Mouse (Mus musculus) forebrain, embryonic 14.5 days (tissue): ENCODE data around the gene Mboat2. TPM values are rescaled to one million over a fixed set of nuclear protein-coding genes. Genes with fewer than 3 reads are reported as not detected.

Experiments
- ATAC-seq: fragments of 200-750 bp; cut with Nextera tagmentation; 2 replicates; pipeline ENCODE4 v1.8.0; 2017; ENCODE audit warnings: mild to moderate bottlenecking, moderate library complexity
- DNase-seq: peaks from one replicate; pipeline ENCODE4 v3.0.0-alpha.2; 2015; ENCODE audit warnings: low spot score
- H3K27ac ChIP-seq: fragments of 300-500 bp; sonication (generic); 2 replicates; pipeline ENCODE4 v1.5.1; 2014; ENCODE audit warnings: low read depth, mild to moderate bottlenecking, control low read depth, low read length, moderate library complexity
- H3K27me3 ChIP-seq: fragments of 300-500 bp; sonication (generic); replicated peaks from 2 replicates; pipeline ENCODE4 v1.6.1; 2014; ENCODE audit warnings: low read length, control low read depth, mixed read lengths; ENCODE audit not compliant: control insufficient read depth, insufficient read depth
- H3K36me3 ChIP-seq: fragments of 300-500 bp; sonication (generic); 2 replicates; pipeline ENCODE4 v1.6.1; 2014; ENCODE audit warnings: low read length, control low read depth; ENCODE audit not compliant: control insufficient read depth, insufficient read depth
- H3K4me1 ChIP-seq: fragments of 300-500 bp; sonication (generic); 2 replicates; pipeline ENCODE4 v1.6.1; 2014; ENCODE audit warnings: antibody characterized with exemption, low read length, control low read depth; ENCODE audit not compliant: control insufficient read depth, insufficient read depth
- H3K4me2 ChIP-seq: fragments of 300-500 bp; sonication (generic); 2 replicates; pipeline ENCODE4 v1.6.1; 2014; ENCODE audit warnings: mild to moderate bottlenecking, control low read depth, low read length
- H3K4me3 ChIP-seq: fragments of 300-500 bp; sonication (generic); 2 replicates; pipeline ENCODE4 v1.5.1; 2014; ENCODE audit warnings: low read depth, low read length, control low read depth
- H3K9ac ChIP-seq: fragments of 300-500 bp; sonication (generic); 2 replicates; pipeline ENCODE4 v1.6.1; 2014; ENCODE audit warnings: mild to moderate bottlenecking, low read length, control low read depth, moderate library complexity
- H3K9me3 ChIP-seq: fragments of 300-500 bp; sonication (generic); replicated peaks from 2 replicates; pipeline ENCODE4 v1.6.1; 2016; ENCODE audit warnings: low read length, control low read depth, mixed read lengths; ENCODE audit not compliant: control insufficient read depth
- WGBS: fragments of 180-500 bp; shearing (Covaris S2); extraction: QIAGEN DNeasy Blood & Tissue Kit; methylation state at CpG from one replicate; pipeline ENCODE4 v1.1.7; 2014; 5-methylcytosine and 5-hydroxymethylcytosine counted together
- polyA plus RNA-seq: library from polyadenylated mRNA; unstranded; fragments of >200 nt; fragmentation: Nextera tagmentation; extraction: Ambion mirVana; gene quantifications from 2 replicates; pipeline ENCODE4 v1.2.1, GENCODE M21; 2014

The Mboat2 gene
- polyA plus RNA-seq, 1 experiment from 2014 or later = 68.4 TPM

DNA sequence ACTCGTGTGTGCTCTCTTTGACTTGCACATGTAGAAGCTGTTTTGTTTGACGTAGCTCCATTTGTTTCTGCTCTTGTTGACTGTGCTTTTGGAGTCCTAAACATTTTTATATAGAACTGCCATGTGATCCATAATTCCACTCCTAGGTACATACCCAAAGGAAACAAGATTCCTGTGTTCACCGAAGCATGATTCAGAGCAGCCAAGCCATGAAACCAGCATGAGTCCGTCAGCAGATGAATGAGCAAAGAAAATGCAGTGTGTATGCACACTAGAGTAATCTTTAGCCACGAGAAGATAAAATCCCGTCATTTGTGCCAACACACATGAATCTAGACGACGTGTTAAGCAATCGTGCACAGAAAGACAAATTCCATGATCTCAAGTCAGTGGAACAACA is 67.5 kb downstream of the Mboat2 start:
- ATAC-seq = no peak
- H3K27me3 ChIP-seq = no peaks in the 10 kb centered on the region
- no peak overlapping the region for H3K4me3 ChIP-seq
- WGBS = 72% methylated on average over 9 of the region's 9 CpGs
- DNase-seq = no peak
- H3K4me1 ChIP-seq = peaks cover 4% of the 10 kb centered on the region; the same call in 1 of the 2 replicates
- no peak overlapping the region for H3K9ac ChIP-seq
- no peak overlapping the region for H3K4me2 ChIP-seq
- H3K27ac ChIP-seq = no peak overlapping the region
- H3K36me3 ChIP-seq = peaks cover 18% of the 10 kb centered on the region
- H3K9me3 ChIP-seq = no peaks in the 10 kb centered on the region

DNA sequence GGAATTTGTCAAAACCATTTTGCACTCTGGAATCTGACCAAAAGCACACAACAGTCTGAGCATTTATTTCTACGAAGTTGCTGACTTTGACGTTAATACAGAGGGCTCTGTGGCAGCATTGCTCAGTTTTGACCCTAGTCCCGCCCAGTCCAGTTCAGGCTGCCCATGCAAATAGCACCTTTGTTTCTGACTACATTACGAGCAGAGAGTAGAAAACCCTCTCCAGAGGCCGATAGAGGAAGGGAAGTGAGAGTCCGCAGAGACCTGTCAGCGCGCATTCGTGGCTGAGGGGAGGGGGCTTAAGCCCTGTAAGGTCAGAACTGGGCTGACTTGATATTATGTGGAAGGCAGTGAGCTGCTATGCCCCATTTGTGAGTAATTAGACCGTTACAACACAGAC is 69.0 kb downstream of the Mboat2 start:
- Histone ChIP-seq H3K9me3 (no peaks in the 10 kb centered on the region), H3K27me3 (no peaks in the 10 kb centered on the region), H3K27ac (no peak overlapping the region), H3K4me1 (no peaks in the 10 kb centered on the region), H3K36me3 (peaks cover 22% of the 10 kb centered on the region), H3K4me3 (no peak overlapping the region), H3K4me2 (no peak overlapping the region), H3K9ac (no peak overlapping the region)
- no peak for ATAC-seq
- DNase-seq = no peak
- WGBS = 96% methylated on average over 10 of the region's 10 CpGs

DNA sequence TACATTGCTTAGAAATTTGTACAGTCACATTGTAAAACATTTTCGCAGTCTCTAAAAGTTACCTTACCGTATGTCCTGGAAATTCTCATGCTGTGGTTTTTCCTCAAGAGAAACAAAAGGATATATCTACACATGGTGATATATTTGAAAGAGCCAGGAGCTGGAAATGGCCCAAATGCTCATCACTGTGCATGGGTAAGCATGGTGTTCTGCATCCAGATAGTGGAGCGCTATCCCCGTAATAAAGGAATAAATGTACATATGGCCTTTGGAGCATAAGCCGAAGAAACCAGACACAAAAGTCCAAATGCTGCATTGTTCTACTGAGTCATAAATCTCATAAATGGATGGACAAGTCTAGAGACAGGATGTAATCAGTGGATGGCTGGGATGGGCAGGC is 72.1 kb downstream of the Mboat2 start:
- Histone ChIP-seq H3K9ac (no peak overlapping the region), H3K36me3 (peaks cover 19% of the 10 kb centered on the region), H3K4me1 (no peaks in the 10 kb centered on the region), H3K27me3 (no peaks in the 10 kb centered on the region), H3K9me3 (no peaks in the 10 kb centered on the region), H3K4me3 (no peak overlapping the region), H3K27ac (no peak overlapping the region), H3K4me2 (no peak overlapping the region)
- ATAC-seq (no peak), DNase-seq (no peak)
- WGBS = 95% methylated on average over 5 of the region's 5 CpGs

DNA sequence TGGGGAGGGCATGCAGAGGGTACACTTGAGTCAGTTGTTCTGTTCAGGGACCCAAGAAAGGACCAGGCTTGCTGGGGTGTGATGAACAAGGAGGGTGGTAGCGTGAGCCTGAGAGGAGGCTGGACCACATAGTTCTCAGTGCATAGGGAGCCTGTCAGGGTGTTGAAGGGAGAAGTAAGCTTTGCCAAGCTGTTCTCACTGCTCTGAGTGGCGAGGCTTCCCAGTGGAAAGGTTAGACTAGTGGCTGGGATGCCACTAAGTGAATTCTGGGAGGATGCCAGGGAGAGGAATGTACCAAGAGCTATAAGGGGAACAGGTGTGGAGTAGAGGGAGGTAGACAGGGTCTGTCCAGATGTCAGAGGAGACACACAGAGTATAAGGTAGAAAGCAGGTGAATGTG is 77.2 kb downstream of the Mboat2 start:
- H3K4me3 ChIP-seq = no peak overlapping the region
- no peaks in the 10 kb centered on the region for H3K9me3 ChIP-seq
- no peak overlapping the region for H3K4me2 ChIP-seq
- H3K27me3 ChIP-seq = no peaks in the 10 kb centered on the region
- DNase-seq (no peak), ATAC-seq (no peak)
- no peak overlapping the region for H3K9ac ChIP-seq
- WGBS = 81% methylated on average over 2 of the region's 2 CpGs
- H3K4me1 ChIP-seq = no peaks in the 10 kb centered on the region
- peaks cover 24% of the 10 kb centered on the region for H3K36me3 ChIP-seq
- H3K27ac ChIP-seq = no peak overlapping the region

GRCm38 (mm10) chr12:24909679-24910078 is 79.0 kb downstream of the Mboat2 start:
- no peak overlapping the region for H3K27ac ChIP-seq
- H3K4me1 ChIP-seq = no peaks in the 10 kb centered on the region
- H3K9ac ChIP-seq = no peak overlapping the region
- ATAC-seq = no peak
- WGBS = 95% methylated on average over 7 of the region's 7 CpGs
- H3K27me3 ChIP-seq = no peaks in the 10 kb centered on the region
- no peak for DNase-seq
- H3K4me3 ChIP-seq = no peak overlapping the region
- no peak overlapping the region for H3K4me2 ChIP-seq
- peaks cover 18% of the 10 kb centered on the region for H3K36me3 ChIP-seq
- H3K9me3 ChIP-seq = no peaks in the 10 kb centered on the region

DNA sequence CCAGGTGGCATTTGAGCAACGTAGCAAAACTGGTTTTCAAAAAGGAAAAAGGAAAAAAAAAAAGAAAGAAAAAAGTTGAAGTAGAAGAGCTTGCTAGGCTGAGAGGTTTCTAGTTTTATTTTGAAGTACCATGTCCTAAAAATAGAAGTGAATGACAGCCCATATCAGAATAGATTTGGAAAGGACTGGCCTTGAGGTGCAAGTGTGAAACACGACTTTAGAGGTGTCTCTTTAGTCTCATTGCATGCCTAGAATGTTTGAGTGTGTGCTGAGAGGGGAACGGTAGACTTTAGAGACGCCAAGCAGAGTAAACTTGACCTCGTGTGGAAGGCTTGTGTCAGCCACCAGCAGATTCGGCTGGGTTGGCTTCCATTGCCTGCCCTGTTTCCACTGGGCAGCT is 81.5 kb downstream of the Mboat2 start:
- Histone ChIP-seq H3K4me2 (no peak overlapping the region), H3K27ac (no peak overlapping the region), H3K9me3 (no peaks in the 10 kb centered on the region), H3K4me3 (no peak overlapping the region), H3K4me1 (no peaks in the 10 kb centered on the region), H3K36me3 (peaks cover 20% of the 10 kb centered on the region), H3K9ac (no peak overlapping the region), H3K27me3 (no peaks in the 10 kb centered on the region)
- DNase-seq (no peak), ATAC-seq (no peak)
- 87% methylated on average over 6 of the region's 6 CpGs for WGBS

GRCm38 (mm10) chr12:24912876-24913275 is 82.2 kb downstream of the Mboat2 start:
- no peak overlapping the region for H3K27ac ChIP-seq
- no peak overlapping the region for H3K9ac ChIP-seq
- DNase-seq (no peak), ATAC-seq (no peak)
- no peak overlapping the region for H3K4me3 ChIP-seq
- no peaks in the 10 kb centered on the region for H3K27me3 ChIP-seq
- H3K4me2 ChIP-seq = no peak overlapping the region
- H3K9me3 ChIP-seq = no peaks in the 10 kb centered on the region
- H3K36me3 ChIP-seq = peaks cover 20% of the 10 kb centered on the region
- WGBS = 88% methylated on average over 1 of the region's 1 CpGs
- H3K4me1 ChIP-seq = no peaks in the 10 kb centered on the region

DNA sequence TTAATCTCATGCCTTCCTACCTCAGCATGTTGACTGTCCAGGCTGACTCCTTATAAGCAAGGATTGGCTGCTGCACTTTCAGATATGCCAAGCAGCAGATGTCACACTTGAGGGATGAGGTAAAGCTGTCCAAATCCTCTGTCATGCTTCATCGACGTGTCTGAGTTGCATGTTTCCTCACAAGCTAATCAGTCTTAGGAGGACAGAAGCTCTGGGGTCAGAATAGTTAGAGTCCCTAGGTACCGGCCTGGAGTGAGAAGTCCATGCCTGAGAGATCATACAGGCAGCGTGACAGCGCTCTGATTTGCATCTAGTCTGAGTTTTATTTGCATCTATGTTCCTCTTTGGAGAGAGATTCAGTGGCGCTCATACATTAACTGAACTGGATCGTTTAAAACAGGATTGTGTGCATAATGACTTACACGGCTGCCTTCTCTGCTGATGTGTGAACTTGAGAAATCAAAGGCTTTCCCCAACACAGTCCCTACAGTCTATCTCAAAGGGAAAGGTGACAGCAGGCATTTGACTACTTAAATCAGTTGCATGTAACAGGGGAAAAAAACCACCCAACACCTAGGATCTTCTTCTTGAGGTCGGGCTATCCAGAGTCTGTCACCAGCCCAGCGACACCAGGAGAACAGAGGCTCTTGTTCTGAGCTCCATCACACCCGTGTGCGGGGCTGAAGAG is 88.0 kb downstream of the Mboat2 start:
- DNase-seq = no peak
- no peaks in the 10 kb centered on the region for H3K4me1 ChIP-seq
- no peak overlapping the region for H3K4me3 ChIP-seq
- no peaks in the 10 kb centered on the region for H3K9me3 ChIP-seq
- H3K4me2 ChIP-seq = no peak overlapping the region
- H3K9ac ChIP-seq = no peak overlapping the region
- no peak for ATAC-seq
- H3K36me3 ChIP-seq = peaks cover 7% of the 10 kb centered on the region; the same call in 1 of the 2 replicates
- H3K27me3 ChIP-seq = no peaks in the 10 kb centered on the region
- 77% methylated on average over 12 of the region's 12 CpGs for WGBS
- no peak overlapping the region for H3K27ac ChIP-seq

- H3K27ac ChIP-seq = no peak overlapping the region
- H3K4me2 ChIP-seq = no peak overlapping the region
- DNase-seq (no peak), ATAC-seq (no peak)
- H3K9ac ChIP-seq = no peak overlapping the region
- no peaks in the 10 kb centered on the region for H3K27me3 ChIP-seq
- H3K4me1 ChIP-seq = no peaks in the 10 kb centered on the region
- peaks cover 4% of the 10 kb centered on the region; the same call in 1 of the 2 replicates for H3K36me3 ChIP-seq
- no peak overlapping the region for H3K4me3 ChIP-seq
- H3K9me3 ChIP-seq = no peaks in the 10 kb centered on the region
- 100% methylated on average over 1 of the region's 1 CpGs for WGBS
These were observed 90.2 kb downstream of the Mboat2 start for GRCm38 (mm10) chr12:24920861-24921260.
